Mouse (Mus musculus): ENCODE results near the gene Rpl10-ps3. TPM values are rescaled to one million over a fixed set of nuclear protein-coding genes. Genes with fewer than 3 reads are reported as not detected.

Rpl10-ps3 gene
- polyA plus RNA-seq (2015; fragmentation: Nextera tagmentation; extraction: Ambion mirVana) = 108 and 113 TPM in 2 replicates

- 95% methylated on average over 11 of the region's 13 CpGs for WGBS
- H3K27ac ChIP-seq (replicated peaks) = no peak within 1 kb of the TSS
- no peak within 1 kb of the TSS for H3K9ac ChIP-seq (replicated peaks)
- 0 out of 2 replicates have a peak, but pooled peaks cover 4% of the 10 kb centered on the region for H3K4me1 ChIP-seq
- H3K9me3 ChIP-seq = no peaks in the 10 kb centered on the region
- ATAC-seq (replicated peaks) = no peak
- H3K27me3 ChIP-seq = no peaks in the 10 kb centered on the region
- no peak within 1 kb of the TSS for H3K4me2 ChIP-seq (replicated peaks)
- no peaks in the 10 kb centered on the region for H3K36me3 ChIP-seq
- no peak within 1 kb of the TSS for H3K4me3 ChIP-seq
Measured at GRCm38 (mm10) chr9:50344868-50345267, at the start of gene Rpl10-ps3. TSS of gene Rpl10-ps3 (minus strand) at chr9:50344968.

DNA sequence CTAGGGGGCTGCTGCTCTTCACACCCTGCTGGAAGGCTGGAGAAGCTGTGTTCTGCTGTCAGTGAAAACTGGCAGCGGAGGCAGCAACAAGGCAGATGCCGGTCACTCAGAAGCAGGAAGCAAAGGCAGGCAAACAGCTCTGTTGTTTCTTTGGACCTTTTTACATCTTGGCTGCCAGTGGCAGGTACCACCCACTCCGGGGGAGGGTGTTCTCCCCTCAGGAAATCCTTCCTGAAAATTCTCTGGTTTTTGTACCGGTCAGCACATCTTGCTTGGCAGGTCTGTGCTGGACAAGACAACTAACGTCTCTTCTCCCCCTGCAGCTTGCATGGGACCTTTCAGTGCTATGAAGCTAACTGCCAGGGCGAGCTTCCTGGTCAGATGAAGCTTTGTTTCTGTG, 30.8 kb upstream of the Rpl10-ps3 start:
- Histone ChIP-seq H3K27ac (replicated peaks) (no peak overlapping the region), H3K9me3 (no peaks in the 10 kb centered on the region), H3K36me3 (no peaks in the 10 kb centered on the region), H3K27me3 (no peaks in the 10 kb centered on the region), H3K4me1 (peaks cover 8% of the 10 kb centered on the region), H3K4me2 (replicated peaks) (no peak overlapping the region), H3K4me3 (no peak overlapping the region), H3K9ac (replicated peaks) (no peak overlapping the region)
- ATAC-seq (replicated peaks) = no peak
- WGBS = 72% methylated on average over 6 of the region's 6 CpGs

GRCm38 (mm10) chr9:50374666-50375065, 29.9 kb upstream of the Rpl10-ps3 start:
- no peaks in the 10 kb centered on the region for H3K27me3 ChIP-seq
- 77% methylated on average over 5 of the region's 5 CpGs for WGBS

GRCm38 (mm10) chr9:50368551-50369297, 24.0 kb upstream of the Rpl10-ps3 start:
- no peak overlapping the region for H3K4me3 ChIP-seq
- 70% methylated on average over 8 of the region's 8 CpGs for whole genome bisulfite sequencing
- H3K27ac ChIP-seq (replicated peaks) = no peak overlapping the region
- ATAC-seq (replicated peaks) = no peak
- no peak overlapping the region for H3K4me2 ChIP-seq (replicated peaks)
- no peaks in the 10 kb centered on the region for H3K27me3 ChIP-seq
- no peaks in the 10 kb centered on the region for H3K9me3 ChIP-seq
- no peak overlapping the region for H3K9ac ChIP-seq (replicated peaks)
- H3K4me1 ChIP-seq = 0 out of 2 replicates have a peak, but pooled peaks cover 4% of the 10 kb centered on the region
- H3K36me3 ChIP-seq = no peaks in the 10 kb centered on the region

More at GRCm38 (mm10) chr9:50374666-50375065, 29.9 kb upstream of the Rpl10-ps3 start:
- H3K36me3 ChIP-seq = no peaks in the 10 kb centered on the region
- H3K9me3 ChIP-seq = no peaks in the 10 kb centered on the region
- H3K4me2 ChIP-seq (replicated peaks) = no peak overlapping the region
- H3K27ac ChIP-seq (replicated peaks) = no peak overlapping the region
- H3K9ac ChIP-seq (replicated peaks) = no peak overlapping the region
- H3K4me1 ChIP-seq = peaks cover 8% of the 10 kb centered on the region
- ATAC-seq (replicated peaks) = no peak
- H3K4me3 ChIP-seq = no peak overlapping the region

GRCm38 (mm10) chr9:50365059-50365780, 20.5 kb upstream of the Rpl10-ps3 start:
- ATAC-seq (replicated peaks) = no peak
- H3K36me3 ChIP-seq = no peaks in the 10 kb centered on the region
- WGBS = 62% methylated on average over 11 of the region's 11 CpGs
- H3K9ac ChIP-seq (replicated peaks) = no peak overlapping the region
- no peak overlapping the region for H3K4me2 ChIP-seq (replicated peaks)
- no peak overlapping the region for H3K27ac ChIP-seq (replicated peaks)
- H3K9me3 ChIP-seq = no peaks in the 10 kb centered on the region
- 0 out of 2 replicates have a peak, but pooled peaks cover 4% of the 10 kb centered on the region for H3K4me1 ChIP-seq
- no peaks in the 10 kb centered on the region for H3K27me3 ChIP-seq
- H3K4me3 ChIP-seq = no peak overlapping the region

DNA sequence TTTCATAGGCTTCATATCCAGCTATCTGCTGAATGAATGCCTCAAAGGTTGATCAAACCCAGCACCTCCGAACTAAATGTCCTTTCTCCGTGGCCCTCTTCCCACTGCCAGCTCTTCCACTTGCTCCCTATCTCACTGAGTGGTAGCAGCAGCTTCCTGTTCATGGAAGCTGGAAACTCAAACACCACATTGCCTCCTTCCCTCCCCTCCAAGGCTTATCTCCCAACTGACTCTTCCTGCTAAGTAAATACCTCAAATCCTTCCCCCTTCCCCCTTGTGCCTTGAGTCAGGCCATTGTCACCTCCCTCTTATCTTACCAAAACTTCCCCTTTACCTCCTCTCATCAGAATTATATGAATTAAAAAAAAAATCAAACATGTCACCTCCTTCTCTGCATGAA, 19.2 kb upstream of the Rpl10-ps3 start:
- Histone ChIP-seq H3K27me3 (no peaks in the 10 kb centered on the region), H3K27ac (replicated peaks) (no peak overlapping the region), H3K9me3 (no peaks in the 10 kb centered on the region), H3K4me3 (no peak overlapping the region), H3K4me2 (replicated peaks) (no peak overlapping the region), H3K9ac (replicated peaks) (no peak overlapping the region), H3K4me1 (0 out of 2 replicates have a peak, but pooled peaks cover 4% of the 10 kb centered on the region), H3K36me3 (no peaks in the 10 kb centered on the region)
- WGBS = 88% methylated on average over 2 of the region's 2 CpGs
- no peak for ATAC-seq (replicated peaks)

DNA sequence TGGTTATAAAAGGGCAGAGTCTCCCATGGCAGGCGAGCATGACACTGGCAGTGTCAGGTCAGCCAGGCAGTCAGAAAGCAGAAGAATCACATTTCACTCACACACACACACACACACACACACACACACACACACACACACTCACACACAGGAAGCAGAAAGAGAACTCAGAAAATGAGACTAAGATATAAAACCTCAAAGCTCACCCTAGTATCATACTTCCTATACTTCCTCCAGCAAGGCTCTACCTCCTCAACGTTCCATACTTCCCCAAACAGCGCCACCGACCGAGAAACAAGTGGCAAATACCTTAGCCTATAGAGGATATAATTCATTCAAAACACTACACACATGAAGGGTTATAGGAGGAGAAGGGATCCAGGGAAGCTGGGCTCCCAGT, 18.5 kb upstream of the Rpl10-ps3 start:
- Histone ChIP-seq H3K4me1 (0 out of 2 replicates have a peak, but pooled peaks cover under 1% of the 10 kb centered on the region), H3K9me3 (no peaks in the 10 kb centered on the region), H3K4me3 (no peak overlapping the region), H3K4me2 (replicated peaks) (no peak overlapping the region), H3K27me3 (no peaks in the 10 kb centered on the region), H3K36me3 (no peaks in the 10 kb centered on the region), H3K9ac (replicated peaks) (no peak overlapping the region), H3K27ac (replicated peaks) (no peak overlapping the region)
- ATAC-seq (replicated peaks) = no peak
- 71% methylated on average over 5 of the region's 5 CpGs for WGBS

DNA sequence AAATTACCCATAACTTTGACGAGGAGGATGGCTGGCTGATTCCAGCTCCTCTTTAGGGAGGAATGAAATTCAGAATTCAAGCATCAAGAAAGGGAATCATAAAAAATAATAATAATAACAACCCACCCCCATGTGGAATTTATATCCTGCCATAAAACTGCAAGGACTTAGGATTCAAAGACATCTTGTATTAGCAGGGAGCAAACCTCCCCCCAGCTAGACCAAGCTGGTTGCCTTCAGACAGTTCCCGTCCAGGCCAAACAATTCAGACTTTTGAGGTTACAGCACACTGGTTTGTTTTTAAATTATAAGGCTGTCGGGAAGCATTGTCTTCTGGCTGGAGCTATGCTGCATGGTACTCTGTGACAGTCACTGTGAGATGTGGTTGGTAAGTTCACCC, 17.8 kb upstream of the Rpl10-ps3 start:
- Histone ChIP-seq H3K27ac (replicated peaks) (no peak overlapping the region), H3K9me3 (no peaks in the 10 kb centered on the region), H3K36me3 (no peaks in the 10 kb centered on the region), H3K9ac (replicated peaks) (no peak overlapping the region), H3K27me3 (no peaks in the 10 kb centered on the region), H3K4me3 (no peak overlapping the region), H3K4me1 (no peaks in the 10 kb centered on the region), H3K4me2 (replicated peaks) (no peak overlapping the region)
- ATAC-seq (replicated peaks) = no peak
- 56% methylated on average over 3 of the region's 3 CpGs for WGBS

GRCm38 (mm10) chr9:50360370-50360769, 15.6 kb upstream of the Rpl10-ps3 start:
- no peaks in the 10 kb centered on the region for H3K9me3 ChIP-seq
- no peak for ATAC-seq (replicated peaks)
- no peak overlapping the region for H3K4me2 ChIP-seq (replicated peaks)
- H3K9ac ChIP-seq (replicated peaks) = no peak overlapping the region
- H3K4me1 ChIP-seq = no peaks in the 10 kb centered on the region
- no peaks in the 10 kb centered on the region for H3K27me3 ChIP-seq
- no peak overlapping the region for H3K4me3 ChIP-seq
- 80% methylated on average over 3 of the region's 3 CpGs for WGBS
- no peaks in the 10 kb centered on the region for H3K36me3 ChIP-seq
- H3K27ac ChIP-seq (replicated peaks) = no peak overlapping the region

- H3K4me2 ChIP-seq (replicated peaks) = no peak overlapping the region
- no peak for ATAC-seq (replicated peaks)
- no peaks in the 10 kb centered on the region for H3K36me3 ChIP-seq
- no peaks in the 10 kb centered on the region for H3K27me3 ChIP-seq
- no peaks in the 10 kb centered on the region for H3K9me3 ChIP-seq
- H3K4me3 ChIP-seq = no peak overlapping the region
- WGBS = 74% methylated on average over 3 of the region's 3 CpGs
- H3K9ac ChIP-seq (replicated peaks) = no peak overlapping the region
- H3K27ac ChIP-seq (replicated peaks) = no peak overlapping the region
- no peaks in the 10 kb centered on the region for H3K4me1 ChIP-seq
Measured at GRCm38 (mm10) chr9:50357331-50357730, 12.6 kb upstream of the Rpl10-ps3 start.

DNA sequence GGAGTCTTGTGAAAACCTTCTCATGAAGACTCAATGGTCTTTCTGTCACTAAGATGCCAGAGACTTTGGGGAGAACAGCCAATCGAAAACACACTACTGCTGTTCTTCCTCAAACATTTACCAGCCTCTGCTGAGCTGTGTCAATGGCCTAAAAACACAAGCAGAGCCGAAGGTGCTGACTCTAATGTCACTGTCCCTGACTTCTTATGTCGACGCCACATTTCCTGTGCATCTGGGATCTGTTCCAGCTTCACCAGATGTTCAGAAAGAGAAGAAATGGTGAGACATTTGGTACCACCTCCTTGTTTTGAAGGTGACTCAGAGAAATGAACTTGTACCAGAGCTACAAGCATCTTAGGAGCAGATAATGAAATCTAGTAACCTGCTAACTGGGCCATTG, 7.0 kb upstream of the Rpl10-ps3 start:
- no peak overlapping the region for H3K4me3 ChIP-seq
- no peaks in the 10 kb centered on the region for H3K36me3 ChIP-seq
- H3K4me1 ChIP-seq = 0 out of 2 replicates have a peak, but pooled peaks cover 4% of the 10 kb centered on the region
- H3K4me2 ChIP-seq (replicated peaks) = no peak overlapping the region
- WGBS = 86% methylated on average over 4 of the region's 4 CpGs
- no peak for ATAC-seq (replicated peaks)
- no peaks in the 10 kb centered on the region for H3K27me3 ChIP-seq
- no peak overlapping the region for H3K27ac ChIP-seq (replicated peaks)
- H3K9me3 ChIP-seq = no peaks in the 10 kb centered on the region
- no peak overlapping the region for H3K9ac ChIP-seq (replicated peaks)

DNA sequence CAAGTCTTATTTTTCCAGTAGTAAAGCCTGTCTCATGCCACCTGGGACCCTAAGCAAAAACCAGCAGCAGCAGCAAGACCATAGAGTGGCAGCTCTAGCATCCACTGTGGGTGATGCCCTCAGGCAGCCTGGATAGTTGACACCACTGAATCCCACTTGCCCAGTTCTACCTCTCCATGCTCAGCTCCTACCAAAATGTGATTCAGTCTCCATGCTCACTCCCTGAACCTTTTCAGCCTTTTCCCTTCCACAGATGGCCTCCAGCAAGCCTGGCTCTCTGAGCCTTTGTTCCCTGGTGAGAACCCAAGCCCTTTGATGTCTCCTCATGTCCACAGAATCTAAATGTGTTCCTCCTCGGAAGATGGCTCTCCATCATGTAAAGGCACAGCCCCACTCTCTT, 5.8 kb upstream of the Rpl10-ps3 start:
- H3K27ac ChIP-seq (replicated peaks) = no peak overlapping the region
- no peaks in the 10 kb centered on the region for H3K27me3 ChIP-seq
- H3K9me3 ChIP-seq = no peaks in the 10 kb centered on the region
- H3K4me1 ChIP-seq = 0 out of 2 replicates have a peak, but pooled peaks cover 4% of the 10 kb centered on the region
- H3K9ac ChIP-seq (replicated peaks) = no peak overlapping the region
- H3K4me2 ChIP-seq (replicated peaks) = no peak overlapping the region
- no peaks in the 10 kb centered on the region for H3K36me3 ChIP-seq
- H3K4me3 ChIP-seq = no peak overlapping the region
- WGBS = 71% methylated on average over 1 of the region's 1 CpGs
- ATAC-seq (replicated peaks) = no peak

Measured in forebrain, embryonic 15.5 days (tissue).